Mouse (Mus musculus): Measurements from ENCODE around the gene Wnt2.

GRCm38 (mm10) chr6:18078615-18079014, 48.2 kb upstream of the Wnt2 start:
- TF ChIP-seq POLR2A (IDR thresholded peaks at IDR 0.05; ENCODE audit: control insufficient read depth, extremely low read depth, insufficient read depth, low read length, poor library complexity): no peak
- TF ChIP-seq CTCF (IDR thresholded peaks at IDR 0.05; ENCODE audit: borderline replicate concordance, control insufficient read depth, extremely low read depth, insufficient read depth, low read length, poor library complexity): no peak

Measured in thymus, adult 2 months (tissue).